Mouse (Mus musculus) embryonic facial prominence, embryonic 15.5 days (tissue): ENCODE data around the gene Nfia. TPM values are rescaled to one million over a fixed set of nuclear protein-coding genes. Genes with fewer than 3 reads are reported as not detected.
A peak's percentile ranks its signal among the peaks of the same experiment; 100 is the strongest.

Experiments used
- ATAC-seq: fragments of 200-750 bp; cut with Nextera tagmentation; 2 replicates; pipeline ENCODE4 v1.8.0; 2017; ENCODE audit warnings: low read depth, moderate TSS enrichment; ENCODE audit not compliant: insufficient number of reproducible peaks, low FRiP score, low TSS enrichment
- H3K27ac ChIP-seq: fragments of 300-500 bp; sonication (generic); replicated peaks from 2 replicates; pipeline ENCODE4 v1.5.1; 2015; ENCODE audit warnings: mild to moderate bottlenecking, inconsistent platforms
- H3K27me3 ChIP-seq: fragments of 300-500 bp; sonication (generic); 2 replicates; pipeline ENCODE4 v1.6.1; 2015; ENCODE audit warnings: inconsistent platforms
- H3K36me3 ChIP-seq: fragments of 300-500 bp; sonication (generic); 2 replicates; pipeline ENCODE4 v1.6.1; 2015; ENCODE audit warnings: mild to moderate bottlenecking, inconsistent platforms
- H3K4me1 ChIP-seq: fragments of 300-500 bp; sonication (generic); 2 replicates; pipeline ENCODE4 v1.6.1; 2015; ENCODE audit warnings: inconsistent platforms
- H3K4me2 ChIP-seq: fragments of 300-500 bp; sonication (generic); replicated peaks from 2 replicates; pipeline ENCODE4 v1.6.1; 2015; ENCODE audit warnings: mild to moderate bottlenecking, inconsistent platforms
- H3K4me3 ChIP-seq: fragments of 300-500 bp; sonication (generic); replicated peaks from 2 replicates; pipeline ENCODE4 v1.5.1; 2015; ENCODE audit warnings: mild to moderate bottlenecking, inconsistent platforms
- H3K9ac ChIP-seq: fragments of 300-500 bp; sonication (generic); 2 replicates; pipeline ENCODE4 v1.6.1; 2015; ENCODE audit warnings: inconsistent platforms
- H3K9me3 ChIP-seq: fragments of 300-500 bp; sonication (generic); replicated peaks from 2 replicates; pipeline ENCODE4 v1.6.1; 2016; ENCODE audit warnings: inconsistent platforms
- WGBS: fragments of 180-500 bp; shearing (Covaris S2); methylation state at CpG from one replicate; pipeline ENCODE4 v1.1.7; 2015; 5-methylcytosine and 5-hydroxymethylcytosine counted together
- polyA plus RNA-seq: library from polyadenylated mRNA; unstranded; fragments of >200 nt; fragmentation: Nextera tagmentation; extraction: Ambion mirVana; gene quantifications from 2 replicates; pipeline ENCODE4 v1.2.1, GENCODE M21; 2015

The Nfia gene
- polyA plus RNA-seq, 1 experiment from 2014 or later = 55.4 TPM

- H3K27me3 ChIP-seq = no peaks in the 10 kb centered on the region
- peak; percentile 53 for ATAC-seq
- WGBS = under 1% methylated on average over 48 of the region's 77 CpGs
- peak overlapping the region; percentile 83 for H3K4me3 ChIP-seq
- H3K9me3 ChIP-seq = no peaks in the 10 kb centered on the region
- H3K27ac ChIP-seq = peak overlapping the region; percentile 97
- H3K4me1 ChIP-seq = peaks cover 26% of the 10 kb centered on the region
- H3K4me2 ChIP-seq = peak overlapping the region; percentile 76
- H3K36me3 ChIP-seq = no peaks in the 10 kb centered on the region
- peak overlapping the region; percentile 97 for H3K9ac ChIP-seq
Observed at GRCm38 (mm10) chr4:97777081-97777705, 4.7 kb downstream of the Nfia start.

- H3K27me3 ChIP-seq = no peaks in the 10 kb centered on the region
- peak within 1 kb of the TSS; percentile 97 for H3K9ac ChIP-seq
- peak; percentile 56 for ATAC-seq
- peak within 1 kb of the TSS; percentile 97 for H3K27ac ChIP-seq
- WGBS = under 1% methylated on average over 37 of the region's 37 CpGs
- peaks cover 26% of the 10 kb centered on the region for H3K4me1 ChIP-seq
- H3K4me2 ChIP-seq = peak within 1 kb of the TSS; percentile 76
- peak within 1 kb of the TSS; percentile 83 for H3K4me3 ChIP-seq
- no peaks in the 10 kb centered on the region for H3K36me3 ChIP-seq
- H3K9me3 ChIP-seq = no peaks in the 10 kb centered on the region
Observed at GRCm38 (mm10) chr4:97777706-97778176, 5.2 kb downstream of the Nfia start, which contains the start of gene E130114P18Rik. E130114P18Rik (minus strand) TSS chr4:97778078.

- peak overlapping the region; percentile 83 for H3K4me3 ChIP-seq
- ATAC-seq = peak; percentile 22; the same call in 1 of the 2 replicates
- H3K27ac ChIP-seq = peak overlapping the region; percentile 97
- peaks cover 6% of the 10 kb centered on the region for H3K36me3 ChIP-seq
- under 1% methylated on average over 94 of the region's 94 CpGs for WGBS
- H3K4me2 ChIP-seq = peak overlapping the region; percentile 76
- no peaks in the 10 kb centered on the region for H3K9me3 ChIP-seq
- no peaks in the 10 kb centered on the region for H3K27me3 ChIP-seq
- peak overlapping the region; percentile 97 for H3K9ac ChIP-seq
- H3K4me1 ChIP-seq = peaks cover 24% of the 10 kb centered on the region
Observed at GRCm38 (mm10) chr4:97778211-97779002, 5.9 kb downstream of the Nfia start.

- 19% methylated on average over 18 of the region's 18 CpGs for WGBS
- Histone ChIP-seq H3K27me3 (no peaks in the 10 kb centered on the region), H3K4me1 (peaks cover 17% of the 10 kb centered on the region), H3K27ac (peak overlapping the region; percentile 97), H3K4me2 (peak overlapping the region; percentile 76), H3K36me3 (peaks cover 15% of the 10 kb centered on the region), H3K9ac (peak overlapping the region; percentile 97), H3K9me3 (no peaks in the 10 kb centered on the region), H3K4me3 (peak overlapping the region; percentile 83)
- no peak for ATAC-seq
Observed at GRCm38 (mm10) chr4:97779003-97779930, 6.7 kb downstream of the Nfia start.

- Histone ChIP-seq H3K27ac (peak overlapping the region; percentile 97), H3K4me3 (peak overlapping the region; percentile 83), H3K4me2 (peak overlapping the region; percentile 76), H3K36me3 (peaks cover 16% of the 10 kb centered on the region), H3K27me3 (no peaks in the 10 kb centered on the region), H3K9me3 (no peaks in the 10 kb centered on the region), H3K9ac (no peak overlapping the region), H3K4me1 (peaks cover 13% of the 10 kb centered on the region; the same call in 1 of the 2 replicates)
- 46% methylated on average over 7 of the region's 7 CpGs for WGBS
- no peak for ATAC-seq
Observed at GRCm38 (mm10) chr4:97780024-97780423, 7.5 kb downstream of the Nfia start.

GRCm38 (mm10) chr4:97780666-97781435 is 8.3 kb downstream of the Nfia start:
- Histone ChIP-seq H3K4me2 (0 out of 2 replicates have a peak overlapping the region, but pooled peaks have one; percentile 8), H3K27me3 (no peaks in the 10 kb centered on the region), H3K4me3 (peak overlapping the region; percentile 4; the same call in 1 of the 2 replicates), H3K9me3 (no peaks in the 10 kb centered on the region), H3K36me3 (peaks cover 16% of the 10 kb centered on the region), H3K4me1 (peaks cover 18% of the 10 kb centered on the region), H3K9ac (no peak overlapping the region), H3K27ac (no peak overlapping the region)
- WGBS = 65% methylated on average over 7 of the region's 7 CpGs
- no peak for ATAC-seq

- Histone ChIP-seq H3K4me1 (peaks cover 10% of the 10 kb centered on the region), H3K4me3 (no peak overlapping the region), H3K9ac (no peak overlapping the region), H3K9me3 (no peaks in the 10 kb centered on the region), H3K27me3 (no peaks in the 10 kb centered on the region), H3K27ac (no peak overlapping the region), H3K36me3 (peaks cover 16% of the 10 kb centered on the region), H3K4me2 (no peak overlapping the region)
- ATAC-seq = no peak
- 89% methylated on average over 3 of the region's 3 CpGs for WGBS
Observed at GRCm38 (mm10) chr4:97782069-97782468, 9.5 kb downstream of the Nfia start.

- H3K27ac ChIP-seq = no peak overlapping the region
- H3K27me3 ChIP-seq = no peaks in the 10 kb centered on the region
- H3K4me2 ChIP-seq = no peak overlapping the region
- WGBS = 91% methylated on average over 6 of the region's 6 CpGs
- H3K9ac ChIP-seq = no peak overlapping the region
- peaks cover 13% of the 10 kb centered on the region for H3K4me1 ChIP-seq
- H3K4me3 ChIP-seq = no peak overlapping the region
- H3K36me3 ChIP-seq = peaks cover 21% of the 10 kb centered on the region
- H3K9me3 ChIP-seq = no peaks in the 10 kb centered on the region
- no peak for ATAC-seq
Observed at GRCm38 (mm10) chr4:97782497-97782896, 10.0 kb downstream of the Nfia start.

- H3K9ac ChIP-seq = no peak overlapping the region
- H3K4me2 ChIP-seq = no peak overlapping the region
- peaks cover 23% of the 10 kb centered on the region for H3K36me3 ChIP-seq
- H3K4me1 ChIP-seq = peaks cover 14% of the 10 kb centered on the region
- H3K27me3 ChIP-seq = no peaks in the 10 kb centered on the region
- H3K4me3 ChIP-seq = no peak overlapping the region
- no peak for ATAC-seq
- no peak overlapping the region for H3K27ac ChIP-seq
- no peaks in the 10 kb centered on the region for H3K9me3 ChIP-seq
- 93% methylated on average over 26 of the region's 26 CpGs for WGBS
Observed at GRCm38 (mm10) chr4:97783073-97783879, 10.7 kb downstream of the Nfia start.
